Mouse (Mus musculus): ENCODE results near the gene Syt12.

GRCm38 (mm10) chr19:4517483-4517882 lies 40.2 kb upstream of the Syt12 start:
- no peak for TF ChIP-seq CTCF (IDR thresholded peaks at IDR 0.05; ENCODE audit: borderline replicate concordance, insufficient read depth, low read length)
- TF ChIP-seq POLR2A (IDR thresholded peaks at IDR 0.05; ENCODE audit: low read depth, low read length): no peak
